Comparison of ENCODE assay signal across 8 mouse cellular contexts in genomic region chr8:120335262-120336086, GRCm38 (mm10).
DNase-seq lines count a peak whose midpoint lies in the region; ATAC-seq and TF ChIP-seq lines count a peak whose summit lies in the region.

No protein-coding gene starts in this region.

- H3K27me3 ChIP-seq in kidney, embryonic 16.5 days (ENCODE audit: insufficient read depth, low read length) = no peaks in the 10 kb centered on the region
- H3K27me3 ChIP-seq in heart, postnatal 0 days (ENCODE audit: control insufficient read depth, insufficient read depth, low read length) = no peaks in the 10 kb centered on the region; the same call in 1 of the 2 replicates
- H3K27me3 ChIP-seq in lung, embryonic 14.5 days (ENCODE audit: insufficient read depth, low read length) = no peaks in the 10 kb centered on the region

- no peaks in the 10 kb centered on the region for H3K9me3 ChIP-seq in kidney, embryonic 16.5 days (ENCODE audit: low read length)
- H3K9me3 ChIP-seq in heart, postnatal 0 days (replicated peaks; ENCODE audit: control insufficient read depth, low read length) = no peaks in the 10 kb centered on the region
- H3K9me3 ChIP-seq in lung, embryonic 14.5 days (ENCODE audit: low read depth, low read length) = no peaks in the 10 kb centered on the region

- no peak for TF ChIP-seq CTCF in heart, postnatal 0 days (IDR thresholded peaks at IDR 0.05; ENCODE audit: low read depth)
- no peak for TF ChIP-seq CTCF in lung, embryonic 14.5 days (IDR thresholded peaks at IDR 0.05; ENCODE audit: low read depth)

- H3K36me3 ChIP-seq in kidney, embryonic 16.5 days (ENCODE audit: insufficient read depth, low read length) = no peaks in the 10 kb centered on the region
- no peaks in the 10 kb centered on the region for H3K36me3 ChIP-seq in heart, postnatal 0 days (replicated peaks; ENCODE audit: control insufficient read depth, insufficient read depth, low read length)
- no peaks in the 10 kb centered on the region for H3K36me3 ChIP-seq in lung, embryonic 14.5 days (ENCODE audit: insufficient read depth)

- H3K27ac ChIP-seq in kidney, embryonic 16.5 days (ENCODE audit: low read length) = peak overlapping the region; percentile 74
- 0 out of 2 replicates have a peak overlapping the region, but pooled peaks have one; percentile 1 for H3K27ac ChIP-seq in heart, postnatal 0 days (ENCODE audit: low read depth)
- H3K27ac ChIP-seq in lung, embryonic 14.5 days (ENCODE audit: low read depth) = peak overlapping the region; percentile 66

- no peak for DNase-seq in kidney, adult 8-10 months
- DNase-seq in cerebellum, adult 9-11 months = peak; percentile 56
- DNase-seq in heart, postnatal 0 days (ENCODE audit: low spot score) = no peak
- peak; percentile 20 for DNase-seq in lung, embryonic 14.5 days
- peak; percentile 73 for DNase-seq in retina, postnatal 7 days (ENCODE audit: low read depth, low spot score)
- DNase-seq in right cerebral cortex, adult 2 months (ENCODE audit: low spot score in 2 of 2) = no peak
- no peak for DNase-seq in right cerebral cortex, postnatal 36 days (ENCODE audit: low spot score in 2 of 2)

- H3K4me3 ChIP-seq in kidney, embryonic 16.5 days (ENCODE audit: low read length) = 0 out of 2 replicates have a peak overlapping the region, but pooled peaks have one; percentile 5
- no peak overlapping the region for H3K4me3 ChIP-seq in heart, postnatal 0 days (ENCODE audit: low read depth, low read length)
- H3K4me3 ChIP-seq in lung, embryonic 14.5 days (ENCODE audit: low read depth, low read length) = no peak overlapping the region

- peaks cover 44% of the 10 kb centered on the region for H3K4me1 ChIP-seq in kidney, embryonic 16.5 days (ENCODE audit: insufficient read depth, low read length)
- H3K4me1 ChIP-seq in heart, postnatal 0 days (ENCODE audit: control insufficient read depth, insufficient read depth) = peaks cover 33% of the 10 kb centered on the region
- H3K4me1 ChIP-seq in lung, embryonic 14.5 days (ENCODE audit: insufficient read depth) = peaks cover 19% of the 10 kb centered on the region

- peak overlapping the region; percentile 23 for H3K9ac ChIP-seq in kidney, embryonic 16.5 days (replicated peaks; ENCODE audit: low read length)
- H3K9ac ChIP-seq in heart, postnatal 0 days (replicated peaks; ENCODE audit: low read depth, low read length) = 0 out of 2 replicates have a peak overlapping the region, but pooled peaks have one; percentile 23
- H3K9ac ChIP-seq in lung, embryonic 14.5 days = no peak overlapping the region; the same call in 1 of the 2 replicates

- WGBS in kidney, embryonic 16.5 days = 10% methylated on average over 17 of the region's 17 CpGs
- WGBS in heart, postnatal 0 days = 28% methylated on average over 17 of the region's 17 CpGs
- WGBS in lung, embryonic 14.5 days = 12% methylated on average over 17 of the region's 17 CpGs

- TF ChIP-seq EP300 in heart, postnatal 0 days (IDR thresholded peaks at IDR 0.05; ENCODE audit: low read depth) = no peak

- H3K4me2 ChIP-seq in kidney, embryonic 16.5 days (replicated peaks; ENCODE audit: low read depth, low read length) = peak overlapping the region; percentile 33
- H3K4me2 ChIP-seq in heart, postnatal 0 days (ENCODE audit: low read depth, low read length) = peak overlapping the region; percentile 22; the same call in 1 of the 2 replicates
- H3K4me2 ChIP-seq in lung, embryonic 14.5 days = peak overlapping the region; percentile 44

- ATAC-seq in kidney, embryonic 16.5 days (ENCODE audit: low FRiP score, low TSS enrichment) = peak; percentile 19; the same call in 1 of the 2 replicates
- no peak for ATAC-seq in heart, postnatal 0 days (ENCODE audit: insufficient read depth, low read depth)
- ATAC-seq in lung, embryonic 14.5 days (ENCODE audit: insufficient read depth) = no peak

Comparison
In these comparisons a context has a peak if more than half of its experiments do, and no peak if none do; other contexts are left out.
1. H3K27ac ChIP-seq: peak in every context shown above with its lines; median percentile 74 in kidney, embryonic 16.5 days; 66 in lung, embryonic 14.5 days; 1 in heart, postnatal 0 days.
2. DNase-seq: peak in cerebellum, adult 9-11 months (single experiment), lung, embryonic 14.5 days (single experiment) and retina, postnatal 7 days (single experiment); none in kidney, adult 8-10 months (0 of 2), heart, postnatal 0 days (single experiment), right cerebral cortex, adult 2 months (0 of 2) and right cerebral cortex, postnatal 36 days (0 of 2).
3. Peak in every context shown above with its lines, with median percentiles within 50 percentile points of each other: H3K4me2 ChIP-seq.